Mouse (Mus musculus) cortical plate, adult 2 months (tissue): ENCODE results near the gene Tmem88.

ENCODE experiments used
- CTCF ChIP-seq: fragments of 200-500 bp; IDR thresholded peaks from 2 replicates; pipeline ENCODE4 v1.5.1; 2011; ENCODE audit warnings: mild to moderate bottlenecking, control low read depth, low read length; ENCODE audit not compliant: insufficient read depth; ENCODE audit errors: extremely low read depth
- POLR2A ChIP-seq: fragments of 200-500 bp; IDR thresholded peaks from 2 replicates; pipeline ENCODE4 v1.6.1; 2011; ENCODE audit warnings: mild to moderate bottlenecking, low read length, control low read depth; ENCODE audit not compliant: insufficient read depth; ENCODE audit errors: extremely low read depth

GRCm38 (mm10) chr11:69369990-69370816 lies 27.8 kb downstream of the Tmem88 start:
- TF ChIP-seq CTCF, result no peak
- no peak for TF ChIP-seq POLR2A
